Mouse (Mus musculus) layer of hippocampus, postnatal 14 days (tissue): ENCODE measurements around the gene Lrrc47. TPM values are rescaled to one million over a fixed set of nuclear protein-coding genes. Genes with fewer than 3 reads are reported as not detected.
A peak's percentile ranks its signal among the peaks of the same experiment; 100 is the strongest.

Experiments used
- DNase-seq, 2 experiments: peaks; one replicate each; pipeline ENCODE4 v3.0.0; 2021 to 2022; ENCODE audit warnings: low spot score in 2 of 2, mixed read lengths in 1 of 2
- total RNA-seq, 2 experiments: library from RNA; stranded (reverse); gene quantifications; 2 replicates each; pipeline ENCODE4 v1.2.3; 2021

The Lrrc47 gene
- total RNA-seq, 2 experiments from 2014 or later = 49.4 to 67.7 TPM

GRCm38 (mm10) chr4:154022844-154023243 lies 11.3 kb downstream of the Lrrc47 start:
- no peak for DNase-seq

- DNase-seq = no peak
Observed at GRCm38 (mm10) chr4:154023754-154024601, 12.4 kb downstream of the Lrrc47 start.

- DNase-seq = no peak
Observed at GRCm38 (mm10) chr4:154024729-154025521, 13.4 kb downstream of the Lrrc47 start.

- peak in 1 of 2 experiments; percentile 57 for DNase-seq
Observed at GRCm38 (mm10) chr4:154025641-154026440, 14.3 kb downstream of the Lrrc47 start, which contains the start of gene Smim1. Gene Smim1, minus strand, starts transcription at chr4:154026230.

GRCm38 (mm10) chr4:154026441-154026761 lies 14.9 kb downstream of the Lrrc47 start:
- no peak for DNase-seq

- DNase-seq = no peak
Observed at GRCm38 (mm10) chr4:154028066-154028465, 16.5 kb downstream of the Lrrc47 start.

- no peak for DNase-seq
Observed at GRCm38 (mm10) chr4:154028646-154029045, 17.1 kb downstream of the Lrrc47 start.

GRCm38 (mm10) chr4:154037123-154037522 lies 25.6 kb downstream of the Lrrc47 start:
- DNase-seq = no peak

GRCm38 (mm10) chr4:154042577-154042976 lies 31.0 kb downstream of the Lrrc47 start, which contains the start of gene Ccdc27:
Gene Ccdc27, minus strand, starts transcription at chr4:154042677.
- DNase-seq = no peak

GRCm38 (mm10) chr4:154045837-154046236 lies 34.3 kb downstream of the Lrrc47 start:
- DNase-seq = no peak

- DNase-seq = no peak
Observed at GRCm38 (mm10) chr4:154051401-154051800, 39.9 kb downstream of the Lrrc47 start.

- DNase-seq = no peak
Observed at GRCm38 (mm10) chr4:154053065-154053464, 41.5 kb downstream of the Lrrc47 start.

GRCm38 (mm10) chr4:154055482-154055881 lies 44.0 kb downstream of the Lrrc47 start:
- DNase-seq = no peak

GRCm38 (mm10) chr4:154056046-154056445 lies 44.5 kb downstream of the Lrrc47 start:
- no peak for DNase-seq

GRCm38 (mm10) chr4:154056661-154057060 lies 45.1 kb downstream of the Lrrc47 start:
- DNase-seq = peak in 1 of 2 experiments; percentile 22

- DNase-seq = no peak
Observed at GRCm38 (mm10) chr4:154057696-154058095, 46.2 kb downstream of the Lrrc47 start.

- peak in 1 of 2 experiments; percentile 64 for DNase-seq
Observed at GRCm38 (mm10) chr4:154064827-154065773, 53.6 kb downstream of the Lrrc47 start.

GRCm38 (mm10) chr4:154070896-154071295 lies 59.4 kb downstream of the Lrrc47 start:
- no peak for DNase-seq
